In genomic region chr8:84186547-84186946, GRCm38 (mm10) we compare ENCODE assay signal across 7 mouse cellular contexts. TPM values are rescaled to one million over a fixed set of nuclear protein-coding genes. Genes with fewer than 3 reads are reported as not detected.
DNase-seq lines count a peak whose midpoint lies in the region; ATAC-seq and TF ChIP-seq lines count a peak whose summit lies in the region.

No protein-coding gene starts in this region.

- TF ChIP-seq CTCF in gastrocnemius, adult 2 months (IDR thresholded peaks at IDR 0.05), result peak; percentile 99; the same call in 1 of the 2 replicates

- peak; percentile 15 for ATAC-seq in hindbrain, embryonic 16.5 days

- H3K27me3 ChIP-seq in hindbrain, embryonic 16.5 days (replicated peaks; ENCODE audit: control insufficient read depth, insufficient read depth, low read length), result peaks cover 2% of the 10 kb centered on the region; the same call in 1 of the 2 replicates
- H3K27me3 ChIP-seq in megakaryocyte, embryonic 14.5 days (replicated peaks), result peaks cover 31% of the 10 kb centered on the region

- H3K36me3 ChIP-seq in hindbrain, embryonic 16.5 days (ENCODE audit: control insufficient read depth, insufficient read depth, low read length), result no peaks in the 10 kb centered on the region
- H3K36me3 ChIP-seq in megakaryocyte, embryonic 14.5 days (replicated peaks; ENCODE audit: low read length), result peaks cover 3% of the 10 kb centered on the region

- no peaks in the 10 kb centered on the region for H3K9me3 ChIP-seq in hindbrain, embryonic 16.5 days (ENCODE audit: control insufficient read depth, low read length)
- peaks cover 9% of the 10 kb centered on the region; the same call in 1 of the 2 replicates for H3K9me3 ChIP-seq in megakaryocyte, embryonic 14.5 days

- peaks cover 26% of the 10 kb centered on the region for H3K4me1 ChIP-seq in hindbrain, embryonic 16.5 days (ENCODE audit: control insufficient read depth, insufficient read depth, low read depth, low read length)
- peaks cover 68% of the 10 kb centered on the region for H3K4me1 ChIP-seq in megakaryocyte, embryonic 14.5 days

- WGBS in hindbrain, embryonic 16.5 days, result under 1% methylated on average over 12 of the region's 12 CpGs

- H3K27ac ChIP-seq in gastrocnemius, adult 2 months, result peak overlapping the region; percentile 90
- H3K27ac ChIP-seq in hindbrain, embryonic 16.5 days (ENCODE audit: low read depth, low read length), result no peak overlapping the region

- peak overlapping the region; percentile 62 for H3K4me2 ChIP-seq in hindbrain, embryonic 16.5 days (ENCODE audit: low read length)

- H3K9ac ChIP-seq in hindbrain, embryonic 16.5 days (ENCODE audit: low read depth, low read length), result peak overlapping the region; percentile 50; the same call in 1 of the 2 replicates

- intact Hi-C loops in gastrocnemius, adult 2 months (cut with DNase I), result loop anchor here (1.0 to 5.0 kb wide), 4 partner anchors 24 to 171 kb away; no protein-coding TSS in a partner anchor
- intact Hi-C loops in left cerebral cortex, postnatal 14 days (cut with DNase I), result loop anchor here (1.0 to 10.0 kb wide), 3 partner anchors 24 to 168 kb away; no protein-coding TSS in a partner anchor

- peak; percentile 95 for DNase-seq in WW6 (ENCODE audit: low read depth, low spot score)
- peak; percentile 84 to 87 for DNase-seq in cerebellum, postnatal 14 days
- DNase-seq in gastrocnemius, adult 2 months, result peak; percentile 78
- peak; percentile 81 to 83 for DNase-seq in left cerebral cortex, postnatal 14 days (ENCODE audit: low spot score in 2 of 2)
- DNase-seq in right cerebral cortex, postnatal 10 days (ENCODE audit: low spot score in 2 of 2), result peak; percentile 78 to 83

- peak overlapping the region; percentile 73 for H3K4me3 ChIP-seq in gastrocnemius, adult 2 months
- peak overlapping the region; percentile 32 for H3K4me3 ChIP-seq in hindbrain, embryonic 16.5 days (ENCODE audit: low read length)
- peak overlapping the region; percentile 91 for H3K4me3 ChIP-seq in megakaryocyte, embryonic 14.5 days (replicated peaks)

RNA-seq across cellular contexts. Expression of gene Nanos3, which starts 1.5 kb away (rescaled TPM):
- total RNA-seq in gastrocnemius, adult 2 months (2021), result not detected
- 6.2 and 6.8 TPM in 2 replicates for polyA plus RNA-seq in hindbrain, embryonic 16.5 days (2015; fragmentation: Nextera tagmentation; extraction: Ambion mirVana)
- 1 to 10 TPM; 2.7 to 4.6 TPM for total RNA-seq in left cerebral cortex, postnatal 14 days (2021)
- polyA plus RNA-seq in megakaryocyte, embryonic 14.5 days (2012; ENCODE audit: insufficient read depth, low replicate concordance), result 0.87 TPM in 1 of 2 replicates, not detected in the other

RNA-seq across cellular contexts. Expression of gene 4930432K21Rik, which starts 38.7 kb away (rescaled TPM):
- under 1 TPM; 0.28 to 0.50 TPM for total RNA-seq in gastrocnemius, adult 2 months (2021)
- 2.7 and 2.9 TPM in 2 replicates for polyA plus RNA-seq in hindbrain, embryonic 16.5 days (2015; fragmentation: Nextera tagmentation; extraction: Ambion mirVana)
- 1 to 10 TPM; 1.5 to 3.5 TPM for total RNA-seq in left cerebral cortex, postnatal 14 days (2021)
- 0.72 TPM in 1 of 2 replicates, not detected in the other for polyA plus RNA-seq in megakaryocyte, embryonic 14.5 days (2012; ENCODE audit: insufficient read depth, low replicate concordance)

RNA-seq across cellular contexts. Expression of gene Cc2d1a, which starts 38.8 kb away (rescaled TPM):
- 10 to 100 TPM; 16.8 to 18.6 TPM for total RNA-seq in gastrocnemius, adult 2 months (2021)
- 53.3 and 54.5 TPM in 2 replicates for polyA plus RNA-seq in hindbrain, embryonic 16.5 days (2015; fragmentation: Nextera tagmentation; extraction: Ambion mirVana)
- 10 to 100 TPM; 56.4 to 58.3 TPM for total RNA-seq in left cerebral cortex, postnatal 14 days (2021)
- 28.0 and 32.7 TPM in 2 replicates for polyA plus RNA-seq in megakaryocyte, embryonic 14.5 days (2012; ENCODE audit: insufficient read depth, low replicate concordance)

RNA-seq across cellular contexts. Expression of gene Zswim4, which starts 50.3 kb away (rescaled TPM):
- 1 to 10 TPM; 5.2 to 8.6 TPM for total RNA-seq in gastrocnemius, adult 2 months (2021)
- polyA plus RNA-seq in hindbrain, embryonic 16.5 days (2015; fragmentation: Nextera tagmentation; extraction: Ambion mirVana), result 16.2 and 22.2 TPM in 2 replicates
- total RNA-seq in left cerebral cortex, postnatal 14 days (2021), result 10 to 100 TPM; 14.1 to 15.0 TPM
- polyA plus RNA-seq in megakaryocyte, embryonic 14.5 days (2012; ENCODE audit: insufficient read depth, low replicate concordance), result 14.1 and 16.0 TPM in 2 replicates

Comparison
In these comparisons a context has a peak if more than half of its experiments do, and no peak if none do; other contexts are left out.
1. H3K4me3 ChIP-seq: peak in every context shown above with its lines; median percentile 91 in megakaryocyte, embryonic 14.5 days; 73 in gastrocnemius, adult 2 months; 32 in hindbrain, embryonic 16.5 days.